ENCODE assay signal across 8 mouse cellular contexts in the genomic region with DNA sequence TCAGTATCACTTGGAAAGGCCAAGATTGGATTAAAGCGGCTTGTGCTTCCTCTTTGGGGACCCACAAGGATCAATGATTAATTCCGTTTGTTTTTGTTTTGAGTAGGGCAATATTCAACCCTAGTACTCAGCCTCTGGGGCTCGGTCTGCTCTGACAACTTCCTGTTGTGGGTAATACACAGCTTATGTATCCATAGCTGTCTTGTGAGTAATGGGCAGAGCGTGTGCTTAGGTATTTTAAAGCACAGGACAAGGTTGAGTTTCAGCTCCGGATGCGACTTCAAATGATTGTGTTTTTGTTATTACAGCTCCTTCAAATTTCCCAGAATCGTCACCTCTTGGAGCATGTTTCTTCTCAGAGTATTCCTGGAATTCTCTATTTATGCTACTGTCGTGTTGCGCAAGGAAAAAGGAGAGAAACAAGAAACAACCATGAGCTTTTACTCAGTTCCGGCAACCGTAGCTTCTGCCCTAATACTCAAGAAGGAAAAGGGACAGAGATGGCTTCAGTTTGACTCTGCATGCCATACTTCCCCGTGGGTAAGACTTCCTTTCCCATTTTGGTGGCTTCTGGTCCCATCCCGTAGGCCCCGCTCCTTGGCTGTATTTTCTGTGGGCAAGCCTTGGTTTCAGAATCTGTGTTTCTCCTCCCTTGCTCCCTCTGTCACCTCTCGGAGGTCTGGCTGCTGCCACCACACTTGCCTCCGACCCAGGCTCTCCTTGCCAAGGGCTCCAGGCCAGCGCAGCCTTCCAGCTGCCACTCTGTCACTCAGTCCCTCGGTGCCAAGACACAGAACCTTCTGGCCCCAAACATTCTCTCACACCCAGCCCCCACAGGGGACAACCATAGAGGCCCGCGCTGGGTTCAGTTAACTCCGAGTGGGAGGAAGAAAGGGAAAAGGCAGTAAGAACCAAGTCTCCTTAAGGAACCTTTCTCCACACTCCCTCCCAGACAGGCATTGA. TPM values are rescaled to one million over a fixed set of nuclear protein-coding genes. Genes with fewer than 3 reads are reported as not detected.
DNase-seq lines count a peak whose midpoint lies in the region; ATAC-seq and TF ChIP-seq lines count a peak whose summit lies in the region.
"Had no signal": no experiment of that assay in that cellular context is flagged by ENCODE, and none has a peak within 500 bp of the region (broad histone marks: within the 10 kb centered on the region; RNA-seq: fewer than 3 reads in every experiment).

No protein-coding gene starts in this region.

- no peaks in the 10 kb centered on the region for H3K36me3 ChIP-seq in testis, adult 2 months (ENCODE audit: control insufficient read depth, insufficient read depth, low read length)
- H3K36me3 ChIP-seq in heart, embryonic 16.5 days (ENCODE audit: control insufficient read depth, insufficient read depth), result no peaks in the 10 kb centered on the region
- no peaks in the 10 kb centered on the region for H3K36me3 ChIP-seq in liver, embryonic 11.5 days (ENCODE audit: control insufficient read depth, insufficient read depth, low read length)
- H3K36me3 ChIP-seq: neural tube, embryonic 12.5 days had no signal

- H3K4me3 ChIP-seq in testis, adult 2 months (ENCODE audit: control insufficient read depth, low read depth, low read length), result peak overlapping the region; percentile 64
- H3K4me3 ChIP-seq in heart, embryonic 16.5 days (ENCODE audit: low read length), result no peak overlapping the region
- H3K4me3 ChIP-seq in lung, adult 2 months (replicated peaks; ENCODE audit: extremely low read depth, low read depth, low read length), result no peak overlapping the region
- H3K4me3 ChIP-seq in liver, embryonic 11.5 days (ENCODE audit: low read depth, low read length), result no peak overlapping the region
- H3K4me3 ChIP-seq: neural tube, embryonic 12.5 days had no signal

- H3K4me2 ChIP-seq in heart, embryonic 16.5 days (ENCODE audit: low read depth, low read length), result 0 out of 2 replicates have a peak overlapping the region, but pooled peaks have one; percentile 5
- no peak overlapping the region for H3K4me2 ChIP-seq in liver, embryonic 11.5 days
- H3K4me2 ChIP-seq: neural tube, embryonic 12.5 days had no signal

- H3K4me1 ChIP-seq in testis, adult 2 months (ENCODE audit: control insufficient read depth, insufficient read depth, low read length), result peaks cover 9% of the 10 kb centered on the region
- H3K4me1 ChIP-seq in heart, embryonic 16.5 days (ENCODE audit: control insufficient read depth, insufficient read depth, low read length), result peaks cover 8% of the 10 kb centered on the region
- no peaks in the 10 kb centered on the region; the same call in 1 of the 2 replicates for H3K4me1 ChIP-seq in lung, adult 2 months (ENCODE audit: control insufficient read depth, insufficient read depth, low read length)
- H3K4me1 ChIP-seq in liver, embryonic 11.5 days (replicated peaks; ENCODE audit: control insufficient read depth, insufficient read depth, low read length), result no peaks in the 10 kb centered on the region
- H3K4me1 ChIP-seq: neural tube, embryonic 12.5 days had no signal

- 63% methylated on average over 21 of the region's 21 CpGs for WGBS in heart, embryonic 16.5 days
- WGBS in lung, adult 2 months, result 63% methylated on average over 21 of the region's 21 CpGs
- WGBS in liver, embryonic 11.5 days, result 77% methylated on average over 21 of the region's 21 CpGs

- no peak for TF ChIP-seq CTCF in testis, adult 2 months (IDR thresholded peaks at IDR 0.05; ENCODE audit: control insufficient read depth, insufficient read depth, insufficient replicate concordance, low read depth, low read length)
- no peak for TF ChIP-seq CTCF in lung, adult 2 months (IDR thresholded peaks at IDR 0.05; ENCODE audit: insufficient read depth, low read length)

- peak overlapping the region; percentile 51; the same call in 1 of the 2 replicates for H3K27ac ChIP-seq in testis, adult 2 months (ENCODE audit: control insufficient read depth, insufficient read depth, low read depth, low read length)
- H3K27ac ChIP-seq in heart, embryonic 16.5 days (ENCODE audit: low read length), result peak overlapping the region; percentile 51; the same call in 1 of the 2 replicates
- no peak overlapping the region for H3K27ac ChIP-seq in liver, embryonic 11.5 days (ENCODE audit: low read depth, low read length)
- H3K27ac ChIP-seq: neural tube, embryonic 12.5 days had no signal

- H3K27me3 ChIP-seq in testis, adult 2 months (ENCODE audit: control insufficient read depth, insufficient read depth, low read length), result no peaks in the 10 kb centered on the region
- H3K27me3 ChIP-seq in heart, embryonic 16.5 days (ENCODE audit: control insufficient read depth, insufficient read depth, low read length), result no peaks in the 10 kb centered on the region
- no peaks in the 10 kb centered on the region for H3K27me3 ChIP-seq in liver, embryonic 11.5 days (replicated peaks; ENCODE audit: control insufficient read depth, insufficient read depth, low read length)
- H3K27me3 ChIP-seq: neural tube, embryonic 12.5 days had no signal

- H3K9me3 ChIP-seq in heart, embryonic 16.5 days (replicated peaks; ENCODE audit: control insufficient read depth, low read length), result no peaks in the 10 kb centered on the region
- no peaks in the 10 kb centered on the region for H3K9me3 ChIP-seq in liver, embryonic 11.5 days (ENCODE audit: control insufficient read depth, low read length)
- H3K9me3 ChIP-seq: neural tube, embryonic 12.5 days had no signal

- 0 out of 2 replicates have a peak overlapping the region, but pooled peaks have one; percentile 3 for H3K9ac ChIP-seq in heart, embryonic 16.5 days (ENCODE audit: low read length)
- no peak overlapping the region for H3K9ac ChIP-seq in liver, embryonic 11.5 days (ENCODE audit: low read depth, low read length)
- H3K9ac ChIP-seq: neural tube, embryonic 12.5 days had no signal

- DNase-seq in testis, postnatal 14 days (ENCODE audit: low spot score), result no peak
- peak; percentile 96 to 97 for DNase-seq in cerebellum, postnatal 10 days
- DNase-seq in lung, adult 2 months, result peak; percentile 51
- no peak for DNase-seq in liver, embryonic 11.5 days (ENCODE audit: low spot score)

- peak; percentile 25; the same call in 1 of the 2 replicates for TF ChIP-seq POLR2A in testis, adult 2 months (IDR thresholded peaks at IDR 0.05; ENCODE audit: control insufficient read depth, low read depth, low read length)
- TF ChIP-seq POLR2A in lung, adult 2 months (IDR thresholded peaks at IDR 0.05; ENCODE audit: borderline replicate concordance, extremely low read depth, low read depth, low read length), result no peak

- ATAC-seq in heart, embryonic 16.5 days (replicated peaks; ENCODE audit: extremely low read depth, insufficient read depth, low FRiP score), result peak; percentile 72
- ATAC-seq in megakaryocyte, adult 5-6 weeks (ENCODE audit: poor library complexity, severe bottlenecking), result no peak
- no peak for ATAC-seq in liver, embryonic 11.5 days (replicated peaks; ENCODE audit: low FRiP score)

RNA-seq across cellular contexts. Expression of a gene that starts 22.8 kb away (rescaled TPM):
- polyA plus RNA-seq in testis, adult 2 months (2012; rRNA removed), result 5.3 and 5.8 TPM in 2 replicates
- polyA plus RNA-seq in heart, embryonic 16.5 days (2015; fragmentation: Nextera tagmentation; extraction: Ambion mirVana), result 3.6 and 3.9 TPM in 2 replicates
- 38.1 and 42.8 TPM in 2 replicates for polyA plus RNA-seq in lung, adult 2 months (2012; rRNA removed)
- total RNA-seq in megakaryocyte, adult 5-6 weeks (2015), result 58.4 and 62.3 TPM in 2 replicates
- 35.4 and 38.3 TPM in 2 replicates for total RNA-seq in megakaryocyte, adult 5-6 weeks (2017)
- 6.7 and 7.3 TPM in 2 replicates for polyA plus RNA-seq in liver, embryonic 11.5 days (2014; fragmentation: Nextera tagmentation; extraction: Ambion mirVana)

RNA-seq across cellular contexts. Expression of a gene that starts 24.4 kb away (rescaled TPM):
- polyA plus RNA-seq in testis, adult 2 months (2012; rRNA removed), result 1.2 and 1.6 TPM in 2 replicates
- polyA plus RNA-seq in heart, embryonic 16.5 days (2015; fragmentation: Nextera tagmentation; extraction: Ambion mirVana), result 7.7 and 10.4 TPM in 2 replicates
- 6.3 and 11.1 TPM in 2 replicates for polyA plus RNA-seq in lung, adult 2 months (2012; rRNA removed)
- total RNA-seq in megakaryocyte, adult 5-6 weeks (2015), result 4.5 TPM in 2 replicates
- total RNA-seq in megakaryocyte, adult 5-6 weeks (2017), result 3.0 and 4.6 TPM in 2 replicates
- polyA plus RNA-seq in liver, embryonic 11.5 days (2014; fragmentation: Nextera tagmentation; extraction: Ambion mirVana), result 0.81 and 1.2 TPM in 2 replicates

RNA-seq across cellular contexts. Expression of a gene that starts 36.3 kb away (rescaled TPM):
- polyA plus RNA-seq in testis, adult 2 months (2012; rRNA removed), result 12.1 and 13.6 TPM in 2 replicates
- polyA plus RNA-seq in heart, embryonic 16.5 days (2015; fragmentation: Nextera tagmentation; extraction: Ambion mirVana), result 53.4 and 54.0 TPM in 2 replicates
- polyA plus RNA-seq in lung, adult 2 months (2012; rRNA removed), result 81.6 and 83.1 TPM in 2 replicates
- 12.8 and 18.0 TPM in 2 replicates for total RNA-seq in megakaryocyte, adult 5-6 weeks (2015)
- 34.8 and 36.4 TPM in 2 replicates for total RNA-seq in megakaryocyte, adult 5-6 weeks (2017)
- 36.0 and 36.9 TPM in 2 replicates for polyA plus RNA-seq in liver, embryonic 11.5 days (2014; fragmentation: Nextera tagmentation; extraction: Ambion mirVana)

Comparison
In these comparisons a context has a peak if more than half of its experiments do, and no peak if none do; other contexts are left out.
1. DNase-seq: peak in cerebellum, postnatal 10 days (2 of 2) and lung, adult 2 months (single experiment); none in testis, postnatal 14 days (single experiment) and liver, embryonic 11.5 days (single experiment).